ENCODE assay signal across 16 mouse cellular contexts in the genomic region with DNA sequence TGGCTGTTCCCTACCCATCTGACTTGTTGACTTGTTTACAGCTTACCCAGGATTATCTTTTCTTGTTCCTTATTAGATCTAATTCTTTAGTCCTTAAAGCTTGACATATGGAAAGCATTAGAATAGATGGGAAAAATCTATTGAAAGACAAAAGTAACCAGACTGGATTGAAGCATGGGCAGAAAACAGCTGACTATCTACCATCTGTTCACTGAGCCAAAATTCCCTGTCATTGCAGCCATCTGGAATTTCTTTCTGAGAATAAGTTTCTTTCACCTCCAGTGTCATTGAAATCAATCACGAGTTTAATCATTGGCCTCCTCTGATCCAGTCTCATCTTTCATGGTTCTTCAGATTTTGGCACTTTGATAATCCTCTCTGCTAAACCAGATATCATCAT.
"Had no signal": no experiment of that assay in that cellular context is flagged by ENCODE, and none has a peak within 500 bp of the region (broad histone marks: within the 10 kb centered on the region; RNA-seq: fewer than 3 reads in every experiment).

No protein-coding gene starts in this region.

- H3K36me3 ChIP-seq: kidney, embryonic 15.5 days; limb, embryonic 15.5 days; liver, embryonic 12.5 days; midbrain, embryonic 12.5 days; neural tube, embryonic 12.5 days; stomach, embryonic 15.5 days had no signal

- H3K4me2 ChIP-seq: kidney, embryonic 15.5 days; limb, embryonic 15.5 days; liver, embryonic 12.5 days; lung, embryonic 14.5 days; midbrain, embryonic 12.5 days; neural tube, embryonic 12.5 days; stomach, embryonic 15.5 days had no signal

- ATAC-seq: liver, embryonic 12.5 days had no signal

- H3K9me3 ChIP-seq: kidney, embryonic 15.5 days; limb, embryonic 15.5 days; liver, embryonic 12.5 days; midbrain, embryonic 12.5 days; neural tube, embryonic 12.5 days; stomach, embryonic 15.5 days had no signal

- H3K27ac ChIP-seq: kidney, embryonic 15.5 days; limb, embryonic 15.5 days; liver, embryonic 12.5 days; midbrain, embryonic 12.5 days; neural tube, embryonic 12.5 days; stomach, embryonic 15.5 days had no signal

- H3K27me3 ChIP-seq: kidney, embryonic 15.5 days; limb, embryonic 15.5 days; liver, embryonic 12.5 days; midbrain, embryonic 12.5 days; neural tube, embryonic 12.5 days; stomach, embryonic 15.5 days had no signal

- DNase-seq: kidney, adult 2 months; kidney, postnatal 14 days; layer of hippocampus, adult 9-11 months; layer of hippocampus, postnatal 36 days; lung, embryonic 14.5 days; lung, postnatal 10 days; lung, postnatal 4 days; right cerebral cortex, postnatal 14 days; thymus, adult 2 months; thymus, postnatal 25 days had no signal

- H3K4me1 ChIP-seq: kidney, embryonic 15.5 days; limb, embryonic 15.5 days; liver, embryonic 12.5 days; midbrain, embryonic 12.5 days; neural tube, embryonic 12.5 days; stomach, embryonic 15.5 days had no signal

- H3K9ac ChIP-seq: kidney, embryonic 15.5 days; limb, embryonic 15.5 days; liver, embryonic 12.5 days; lung, embryonic 14.5 days; midbrain, embryonic 12.5 days; neural tube, embryonic 12.5 days; stomach, embryonic 15.5 days had no signal

- H3K4me3 ChIP-seq: kidney, embryonic 15.5 days; limb, embryonic 15.5 days; liver, embryonic 12.5 days; midbrain, embryonic 12.5 days; neural tube, embryonic 12.5 days; stomach, embryonic 15.5 days had no signal
